Mouse (Mus musculus) common myeloid progenitor, adult 5-6 weeks (primary cell): Measurements from ENCODE around the gene Car6. TPM values are rescaled to one million over a fixed set of nuclear protein-coding genes. Genes with fewer than 3 reads are reported as not detected.

Experiments used
- ATAC-seq: replicated peaks from 2 replicates; pipeline ENCODE4 v1.8.0; 2016; ENCODE audit warnings: low read depth, mild to moderate bottlenecking, moderate TSS enrichment, inconsistent platforms; ENCODE audit not compliant: poor library complexity, severe bottlenecking
- total RNA-seq: library from RNA; stranded (forward); fragments of 200-1000, 187-1606 nt; gene quantifications from 2 replicates; pipeline ENCODE4 v1.2.3, GENCODE M21; 2017

Car6 gene
- total RNA-seq, 1 experiment from 2014 or later = not detected

- no peak for ATAC-seq
Measured at GRCm38 (mm10) chr4:150230460-150231407, 29.6 kb upstream of the Car6 start.

GRCm38 (mm10) chr4:150229747-150230390 is 28.7 kb upstream of the Car6 start:
- no peak for ATAC-seq

GRCm38 (mm10) chr4:150228581-150229348 is 27.6 kb upstream of the Car6 start:
- ATAC-seq = no peak

GRCm38 (mm10) chr4:150226818-150227688 is 25.9 kb upstream of the Car6 start:
- 0 out of 2 replicates have a peak, but pooled peaks have one; percentile 25 for ATAC-seq

GRCm38 (mm10) chr4:150225700-150226099 is 24.6 kb upstream of the Car6 start:
- ATAC-seq = no peak

- ATAC-seq = no peak
Measured at GRCm38 (mm10) chr4:150223830-150224229, 22.7 kb upstream of the Car6 start.

- no peak for ATAC-seq
Measured at GRCm38 (mm10) chr4:150221017-150221640, 20.0 kb upstream of the Car6 start.

GRCm38 (mm10) chr4:150220584-150220983 is 19.5 kb upstream of the Car6 start:
- ATAC-seq = peak; percentile 50; the same call in 1 of the 2 replicates

- ATAC-seq = peak; percentile 61
Measured at GRCm38 (mm10) chr4:150219501-150220292, 18.6 kb upstream of the Car6 start.

- no peak for ATAC-seq
Measured at GRCm38 (mm10) chr4:150217935-150218334, 16.8 kb upstream of the Car6 start.

GRCm38 (mm10) chr4:150217042-150217554 is 16.0 kb upstream of the Car6 start:
- ATAC-seq = peak; percentile 27

GRCm38 (mm10) chr4:150216423-150216822 is 15.3 kb upstream of the Car6 start:
- ATAC-seq = no peak

- ATAC-seq = no peak
Measured at GRCm38 (mm10) chr4:150213910-150214309, 12.8 kb upstream of the Car6 start.

- peak; percentile 87 for ATAC-seq
Measured at GRCm38 (mm10) chr4:150212553-150212971, 11.4 kb upstream of the Car6 start.

- ATAC-seq = no peak
Measured at GRCm38 (mm10) chr4:150211930-150212552, 10.9 kb upstream of the Car6 start.

GRCm38 (mm10) chr4:150210306-150210705 is 9.2 kb upstream of the Car6 start:
- ATAC-seq = no peak

- ATAC-seq = no peak
Measured at GRCm38 (mm10) chr4:150209751-150210150, 8.6 kb upstream of the Car6 start.

- no peak for ATAC-seq
Measured at GRCm38 (mm10) chr4:150204877-150205276, 3.7 kb upstream of the Car6 start.
